Mouse (Mus musculus) brown adipose tissue, adult 24 weeks (tissue): Measurements from ENCODE around the gene Trip6. TPM values are rescaled to one million over a fixed set of nuclear protein-coding genes. Genes with fewer than 3 reads are reported as not detected.

ENCODE experiments used
- H3K27ac ChIP-seq: fragments of 200-500 bp; replicated peaks from 2 replicates; pipeline ENCODE4 v1.5.1; 2012; ENCODE audit warnings: low read depth, mild to moderate bottlenecking, low read length
- H3K4me1 ChIP-seq: fragments of 200-500 bp; 2 replicates; pipeline ENCODE4 v1.6.1; 2012; ENCODE audit warnings: low read length, mixed read lengths; ENCODE audit not compliant: control insufficient read depth, insufficient read depth, insufficient read length
- H3K4me3 ChIP-seq: fragments of 200-500 bp; 2 replicates; pipeline ENCODE4 v1.5.1; 2012; ENCODE audit warnings: low read depth, mild to moderate bottlenecking, low read length, moderate library complexity; ENCODE audit not compliant: insufficient read depth
- polyA plus RNA-seq: library from polyadenylated mRNA; stranded (reverse); fragments of >200 nt; gene quantifications from 2 replicates; pipeline ENCODE4 v1.2.4, GENCODE M21; 2012; ENCODE audit not compliant: missing spikeins, insufficient read depth, insufficient read length

Trip6 gene
- polyA plus RNA-seq, 1 experiment, result 13.1 TPM

- no peaks in the 10 kb centered on the region; the same call in 1 of the 2 replicates for H3K4me1 ChIP-seq
- no peak overlapping the region for H3K4me3 ChIP-seq
- H3K27ac ChIP-seq, result no peak overlapping the region
These were observed 18.5 kb downstream of the Trip6 start for GRCm38 (mm10) chr5:137295712-137296111.

- Histone ChIP-seq H3K4me1 (no peaks in the 10 kb centered on the region; the same call in 1 of the 2 replicates), H3K4me3 (peak overlapping the region; percentile 66), H3K27ac (no peak overlapping the region)
These were observed 18.9 kb downstream of the Trip6 start for GRCm38 (mm10) chr5:137295296-137295695.

GRCm38 (mm10) chr5:137294744-137295093 is 19.5 kb downstream of the Trip6 start:
- Histone ChIP-seq H3K27ac (peak overlapping the region; percentile 52; the same call in 1 of the 2 replicates), H3K4me3 (peak overlapping the region; percentile 66), H3K4me1 (no peaks in the 10 kb centered on the region; the same call in 1 of the 2 replicates)

GRCm38 (mm10) chr5:137293839-137294743 is 20.1 kb downstream of the Trip6 start, which contains the start of gene Ufsp1:
Gene Ufsp1 (plus strand): TSS chr5:137294629.
- no peaks in the 10 kb centered on the region; the same call in 1 of the 2 replicates for H3K4me1 ChIP-seq
- H3K4me3 ChIP-seq, result peak within 1 kb of the TSS; percentile 70
- H3K27ac ChIP-seq, result peak within 1 kb of the TSS; percentile 65

- Histone ChIP-seq H3K4me3 (peak overlapping the region; percentile 70), H3K4me1 (no peaks in the 10 kb centered on the region; the same call in 1 of the 2 replicates), H3K27ac (peak overlapping the region; percentile 65)
These were observed 20.9 kb downstream of the Trip6 start for GRCm38 (mm10) chr5:137293282-137293681.

- Histone ChIP-seq H3K4me3 (no peak overlapping the region), H3K27ac (no peak overlapping the region), H3K4me1 (no peaks in the 10 kb centered on the region; the same call in 1 of the 2 replicates)
These were observed 22.8 kb downstream of the Trip6 start for GRCm38 (mm10) chr5:137291381-137291926.

GRCm38 (mm10) chr5:137290677-137291076 is 23.5 kb downstream of the Trip6 start:
- no peak overlapping the region for H3K27ac ChIP-seq
- no peaks in the 10 kb centered on the region; the same call in 1 of the 2 replicates for H3K4me1 ChIP-seq
- no peak overlapping the region for H3K4me3 ChIP-seq

- peak overlapping the region; percentile 2; the same call in 1 of the 2 replicates for H3K4me3 ChIP-seq
- H3K27ac ChIP-seq, result no peak overlapping the region
- H3K4me1 ChIP-seq, result no peaks in the 10 kb centered on the region; the same call in 1 of the 2 replicates
These were observed 24.4 kb downstream of the Trip6 start for GRCm38 (mm10) chr5:137289591-137290365.

- Histone ChIP-seq H3K4me1 (no peaks in the 10 kb centered on the region; the same call in 1 of the 2 replicates), H3K27ac (no peak overlapping the region), H3K4me3 (peak overlapping the region; percentile 2; the same call in 1 of the 2 replicates)
These were observed 25.2 kb downstream of the Trip6 start for GRCm38 (mm10) chr5:137288999-137289470.

- H3K27ac ChIP-seq, result no peak overlapping the region
These were observed 26.1 kb downstream of the Trip6 start for GRCm38 (mm10) chr5:137287953-137288743.

GRCm38 (mm10) chr5:137287032-137287952 is 26.9 kb downstream of the Trip6 start, which contains the start of gene Ache:
Gene Ache (plus strand): TSS chr5:137287519.
- H3K27ac ChIP-seq, result no peak within 1 kb of the TSS
- H3K4me1 ChIP-seq, result no peaks in the 10 kb centered on the region
- H3K4me3 ChIP-seq, result peak within 1 kb of the TSS; percentile 51

More at GRCm38 (mm10) chr5:137287953-137288743, 26.1 kb downstream of the Trip6 start:
- Histone ChIP-seq H3K4me1 (no peaks in the 10 kb centered on the region; the same call in 1 of the 2 replicates), H3K4me3 (peak overlapping the region; percentile 51)

GRCm38 (mm10) chr5:137286655-137287031 is 27.6 kb downstream of the Trip6 start:
- Histone ChIP-seq H3K4me1 (no peaks in the 10 kb centered on the region), H3K4me3 (no peak overlapping the region), H3K27ac (no peak overlapping the region)

- Histone ChIP-seq H3K4me1 (no peaks in the 10 kb centered on the region), H3K27ac (no peak overlapping the region), H3K4me3 (no peak overlapping the region)
These were observed 28.2 kb downstream of the Trip6 start for GRCm38 (mm10) chr5:137285986-137286385.
